Mouse (Mus musculus) megakaryocyte, embryonic 14.5 days (primary cell): ENCODE measurements around the gene Wdr34. TPM values are rescaled to one million over a fixed set of nuclear protein-coding genes. Genes with fewer than 3 reads are reported as not detected.

Experiments used
- H3K27me3 ChIP-seq: replicated peaks from 2 replicates; pipeline ENCODE3; 2012; ENCODE audit warnings: inconsistent platforms
- H3K36me3 ChIP-seq: replicated peaks from 2 replicates; pipeline ENCODE3; 2012; ENCODE audit warnings: low read length, inconsistent platforms, mixed read lengths
- H3K4me1 ChIP-seq: 2 replicates; pipeline ENCODE4 v1.6.1; 2012; ENCODE audit warnings: inconsistent platforms
- H3K4me3 ChIP-seq: replicated peaks from 2 replicates; pipeline ENCODE3; 2012; ENCODE audit warnings: moderate library complexity, mild to moderate bottlenecking, inconsistent platforms
- H3K9me3 ChIP-seq: 2 replicates; pipeline ENCODE4 v1.6.1; 2012; ENCODE audit warnings: inconsistent platforms
- FLI1 ChIP-seq: IDR thresholded peaks from 2 replicates; pipeline ENCODE4 v1.6.1; 2012; ENCODE audit warnings: low read length, inconsistent platforms, mixed read lengths
- GATA1 ChIP-seq: IDR thresholded peaks from 3 replicates; pipeline ENCODE4 v1.6.1; 2012; ENCODE audit warnings: mixed read lengths, low read length, inconsistent platforms, borderline replicate concordance
- polyA plus RNA-seq: library from polyadenylated mRNA; stranded (reverse); fragments of >175 nt; gene quantifications from 2 replicates; pipeline ENCODE4 v1.2.3, GENCODE M21; 2012; ENCODE audit warnings: low replicate concordance; ENCODE audit not compliant: insufficient read depth

Wdr34 gene
- polyA plus RNA-seq, 1 experiment: 12.4 TPM

GRCm38 (mm10) chr2:30080181-30080800 is 31.6 kb upstream of the Wdr34 start:
- no peaks in the 10 kb centered on the region for H3K9me3 ChIP-seq
- TF ChIP-seq FLI1: no peak
- no peak for TF ChIP-seq GATA1
- peaks cover 52% of the 10 kb centered on the region for H3K36me3 ChIP-seq
- H3K4me3 ChIP-seq: no peak overlapping the region
- peaks cover 50% of the 10 kb centered on the region for H3K4me1 ChIP-seq
- no peaks in the 10 kb centered on the region for H3K27me3 ChIP-seq

GRCm38 (mm10) chr2:30078760-30079159 is 30.1 kb upstream of the Wdr34 start:
- no peaks in the 10 kb centered on the region for H3K9me3 ChIP-seq
- H3K27me3 ChIP-seq: no peaks in the 10 kb centered on the region
- peaks cover 47% of the 10 kb centered on the region for H3K4me1 ChIP-seq
- TF ChIP-seq FLI1: no peak
- no peak for TF ChIP-seq GATA1
- H3K36me3 ChIP-seq: peaks cover 49% of the 10 kb centered on the region
- peak overlapping the region; percentile 97 for H3K4me3 ChIP-seq

GRCm38 (mm10) chr2:30078349-30078712 is 29.6 kb upstream of the Wdr34 start:
- H3K27me3 ChIP-seq: no peaks in the 10 kb centered on the region
- peak overlapping the region; percentile 97 for H3K4me3 ChIP-seq
- TF ChIP-seq GATA1 (no peak), FLI1 (no peak)
- H3K4me1 ChIP-seq: peaks cover 47% of the 10 kb centered on the region
- H3K9me3 ChIP-seq: no peaks in the 10 kb centered on the region
- peaks cover 52% of the 10 kb centered on the region for H3K36me3 ChIP-seq

- no peaks in the 10 kb centered on the region for H3K27me3 ChIP-seq
- no peaks in the 10 kb centered on the region for H3K9me3 ChIP-seq
- H3K36me3 ChIP-seq: peaks cover 52% of the 10 kb centered on the region
- peak within 1 kb of the TSS; percentile 97 for H3K4me3 ChIP-seq
- H3K4me1 ChIP-seq: peaks cover 42% of the 10 kb centered on the region
- no peak for TF ChIP-seq GATA1
- TF ChIP-seq FLI1: no peak; the same call in 1 of the 2 replicates
Measured at GRCm38 (mm10) chr2:30077502-30078348, 29.0 kb upstream of the Wdr34 start, which contains the start of gene Pkn3. TSS of gene Pkn3 (plus strand) at chr2:30077684.

GRCm38 (mm10) chr2:30076959-30077358 is 28.3 kb upstream of the Wdr34 start:
- Histone ChIP-seq H3K4me3 (peak overlapping the region; percentile 97), H3K4me1 (peaks cover 40% of the 10 kb centered on the region), H3K36me3 (peaks cover 49% of the 10 kb centered on the region), H3K9me3 (no peaks in the 10 kb centered on the region), H3K27me3 (no peaks in the 10 kb centered on the region)
- no peak for TF ChIP-seq FLI1
- no peak for TF ChIP-seq GATA1

GRCm38 (mm10) chr2:30076439-30076838 is 27.8 kb upstream of the Wdr34 start:
- Histone ChIP-seq H3K4me3 (no peak overlapping the region), H3K27me3 (no peaks in the 10 kb centered on the region), H3K9me3 (no peaks in the 10 kb centered on the region), H3K36me3 (peaks cover 44% of the 10 kb centered on the region), H3K4me1 (peaks cover 40% of the 10 kb centered on the region)
- no peak for TF ChIP-seq FLI1
- TF ChIP-seq GATA1: no peak

GRCm38 (mm10) chr2:30075625-30076024 is 26.9 kb upstream of the Wdr34 start:
- no peak overlapping the region for H3K4me3 ChIP-seq
- H3K9me3 ChIP-seq: no peaks in the 10 kb centered on the region
- no peak for TF ChIP-seq GATA1
- no peak for TF ChIP-seq FLI1
- no peaks in the 10 kb centered on the region for H3K27me3 ChIP-seq
- peaks cover 39% of the 10 kb centered on the region for H3K4me1 ChIP-seq
- peaks cover 37% of the 10 kb centered on the region for H3K36me3 ChIP-seq

GRCm38 (mm10) chr2:30073285-30073684 is 24.6 kb upstream of the Wdr34 start:
- Histone ChIP-seq H3K4me3 (no peak overlapping the region), H3K36me3 (peaks cover 44% of the 10 kb centered on the region), H3K27me3 (no peaks in the 10 kb centered on the region), H3K4me1 (peaks cover 28% of the 10 kb centered on the region), H3K9me3 (no peaks in the 10 kb centered on the region)
- TF ChIP-seq GATA1 (no peak), FLI1 (no peak)

- no peak for TF ChIP-seq FLI1
- no peak for TF ChIP-seq GATA1
- no peaks in the 10 kb centered on the region for H3K27me3 ChIP-seq
- peaks cover 48% of the 10 kb centered on the region for H3K36me3 ChIP-seq
- no peak overlapping the region for H3K4me3 ChIP-seq
- no peaks in the 10 kb centered on the region for H3K9me3 ChIP-seq
- H3K4me1 ChIP-seq: peaks cover 28% of the 10 kb centered on the region
Measured at GRCm38 (mm10) chr2:30072875-30073274, 24.2 kb upstream of the Wdr34 start.

- peaks cover 43% of the 10 kb centered on the region for H3K4me1 ChIP-seq
- H3K4me3 ChIP-seq: peak overlapping the region; percentile 96
- TF ChIP-seq FLI1: no peak
- TF ChIP-seq GATA1: no peak
- H3K27me3 ChIP-seq: no peaks in the 10 kb centered on the region
- H3K36me3 ChIP-seq: peaks cover 33% of the 10 kb centered on the region
- H3K9me3 ChIP-seq: no peaks in the 10 kb centered on the region
Measured at GRCm38 (mm10) chr2:30067962-30068361, 19.3 kb upstream of the Wdr34 start.
